Mouse (Mus musculus) brain, embryonic 14.5 days (tissue): ENCODE data around the gene Pianp. TPM values are rescaled to one million over a fixed set of nuclear protein-coding genes. Genes with fewer than 3 reads are reported as not detected.

Experiments
- DNase-seq: peaks from one replicate; pipeline ENCODE4 v3.0.0-alpha.2; 2011; ENCODE audit warnings: low read depth
- CTCF ChIP-seq: fragments of 200-500 bp; IDR thresholded peaks from 2 replicates; pipeline ENCODE4 v1.5.1; 2012; ENCODE audit warnings: inconsistent platforms, mild to moderate bottlenecking, moderate library complexity, borderline replicate concordance; ENCODE audit not compliant: insufficient read depth, insufficient read length; ENCODE audit errors: extremely low read depth
- POLR2A ChIP-seq: fragments of 200-500 bp; IDR thresholded peaks from 2 replicates; pipeline ENCODE4 v1.6.1; 2012; ENCODE audit warnings: mild to moderate bottlenecking, inconsistent platforms, borderline replicate concordance; ENCODE audit not compliant: poor library complexity, insufficient read depth, insufficient read length, severe bottlenecking; ENCODE audit errors: extremely low read depth
- polyA plus RNA-seq: library from polyadenylated mRNA; depleted of rRNA; stranded (reverse); fragments of >200 nt; gene quantifications from 2 replicates; pipeline ENCODE4 v1.2.3, GENCODE M21; 2012; rRNA removed

Gene Pianp
- polyA plus RNA-seq, 1 experiment, result 68.1 TPM

DNA sequence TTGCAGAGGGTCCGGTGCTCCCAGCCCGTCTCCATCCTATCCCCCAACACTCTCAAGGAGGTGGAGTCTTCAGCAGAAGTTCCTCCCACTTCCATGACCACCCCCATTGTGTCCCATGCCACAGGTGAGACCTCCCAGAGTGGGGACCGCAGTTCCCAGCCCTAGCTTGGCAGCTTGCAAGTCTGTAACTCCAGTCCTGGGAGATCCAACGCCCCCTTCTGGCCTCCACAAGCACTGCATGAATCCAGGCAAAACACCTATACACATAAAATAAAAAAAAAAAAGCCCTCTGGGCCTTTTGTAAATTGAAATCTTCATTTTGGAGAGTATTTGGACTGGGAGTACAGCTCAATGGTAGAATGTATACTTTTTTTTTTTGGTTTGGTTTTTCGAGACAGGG is 54.7 kb downstream of the Pianp start:
- no peak for DNase-seq
- TF ChIP-seq POLR2A (no peak), CTCF (peak; percentile 39; the same call in 1 of the 2 replicates)

Other genes with a start within 250 kb of the Pianp start
- gene Gm45234, start 240.7 kb upstream of the Pianp start, polyA plus RNA-seq, result not detected in 2 replicates
- 62.8 and 136 TPM in 2 replicates for gene Atn1, start 240.2 kb upstream of the Pianp start, polyA plus RNA-seq
- gene Eno2, start 227.0 kb upstream of the Pianp start, polyA plus RNA-seq, result 48.6 and 69.6 TPM in 2 replicates
- 5.6 and 8.7 TPM in 2 replicates for gene Lrrc23, start 217.0 kb upstream of the Pianp start, polyA plus RNA-seq
- gene Spsb2, start 188.0 kb upstream of the Pianp start, polyA plus RNA-seq, result 5.3 and 5.7 TPM in 2 replicates
- 318 and 333 TPM in 2 replicates for gene Tpi1, start 182.4 kb upstream of the Pianp start, polyA plus RNA-seq
- gene Usp5, start 167.2 kb upstream of the Pianp start, polyA plus RNA-seq, result 157 and 162 TPM in 2 replicates
- 49.5 and 122 TPM in 2 replicates for gene Cdca3, start 167.1 kb upstream of the Pianp start, polyA plus RNA-seq
- gene Gnb3, start 156.4 kb upstream of the Pianp start, polyA plus RNA-seq, result 1.9 and 2.6 TPM in 2 replicates
- 123 and 173 TPM in 2 replicates for gene P3h3, start 138.9 kb upstream of the Pianp start, polyA plus RNA-seq
- gene Gpr162, start 132.7 kb upstream of the Pianp start, polyA plus RNA-seq, result 107 and 117 TPM in 2 replicates
- 0.09 and 0.14 TPM in 2 replicates for gene Cd4, start 108.5 kb upstream of the Pianp start, polyA plus RNA-seq
- 3.8 and 4.5 TPM in 2 replicates for gene Lag3, start 85.0 kb upstream of the Pianp start, polyA plus RNA-seq
- 2,630 and 3,258 TPM in 2 replicates for gene Ptms, start 76.6 kb upstream of the Pianp start, polyA plus RNA-seq
- 551 and 626 TPM in 2 replicates for gene Mlf2, start 65.3 kb upstream of the Pianp start, polyA plus RNA-seq
- 130 and 170 TPM in 2 replicates for gene Cops7a, start 31.2 kb upstream of the Pianp start, polyA plus RNA-seq
- gene Zfp384, start 12.5 kb downstream of the Pianp start, polyA plus RNA-seq, result 107 and 118 TPM in 2 replicates
- 127 and 169 TPM in 2 replicates for gene Ing4, start 43.1 kb downstream of the Pianp start, polyA plus RNA-seq
- 29.5 and 32.6 TPM in 2 replicates for gene Acrbp, start 53.0 kb downstream of the Pianp start, polyA plus RNA-seq
- gene Lpar5, start 71.2 kb downstream of the Pianp start, polyA plus RNA-seq, result 1.0 and 1.2 TPM in 2 replicates
- gene Chd4, start 99.3 kb downstream of the Pianp start, polyA plus RNA-seq, result 69.8 and 142 TPM in 2 replicates
- gene Nop2, start 135.2 kb downstream of the Pianp start, polyA plus RNA-seq, result 32.6 and 34.6 TPM in 2 replicates
- gene Iffo1, start 148.5 kb downstream of the Pianp start, polyA plus RNA-seq, result 29.9 TPM in 2 replicates
- 2,343 and 3,527 TPM in 2 replicates for gene Gapdh, start 169.8 kb downstream of the Pianp start, polyA plus RNA-seq
- gene Ncapd2, start 195.0 kb downstream of the Pianp start, polyA plus RNA-seq, result 169 and 213 TPM in 2 replicates
- 48.9 and 54.4 TPM in 2 replicates for gene Mrpl51, start 195.1 kb downstream of the Pianp start, polyA plus RNA-seq
- gene Vamp1, start 218.9 kb downstream of the Pianp start, polyA plus RNA-seq, result 19.9 and 22.3 TPM in 2 replicates
- gene Tapbpl, start 235.2 kb downstream of the Pianp start, polyA plus RNA-seq, result 2.7 and 3.1 TPM in 2 replicates
- gene Cd27, start 240.3 kb downstream of the Pianp start, polyA plus RNA-seq, result 0.15 and 0.24 TPM in 2 replicates